Mouse (Mus musculus): Measurements from ENCODE around the gene Adamtsl1.

DNA sequence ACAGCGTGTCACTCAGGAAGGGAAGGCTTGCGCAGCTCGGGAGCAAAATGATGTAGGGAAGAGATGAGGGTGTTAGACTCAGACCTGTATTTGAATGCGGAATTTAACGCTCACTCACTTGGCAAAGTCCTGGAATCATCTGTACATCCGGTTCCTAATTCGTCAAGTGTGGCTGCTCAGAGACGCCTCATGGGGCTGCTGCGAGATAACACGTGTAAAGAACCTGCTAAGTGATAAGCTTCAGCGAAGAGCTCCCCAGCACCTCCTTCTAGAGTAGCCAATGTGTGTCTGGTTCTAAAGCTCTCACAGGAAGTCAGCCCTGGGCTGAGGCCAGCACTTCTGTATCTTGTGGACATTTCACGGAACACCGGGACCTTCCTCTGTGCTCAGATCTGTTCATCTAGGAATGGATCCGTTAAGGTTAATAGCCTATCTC is 250.1 kb downstream of the Adamtsl1 start:
- TF ChIP-seq POLR2A (IDR thresholded peaks at IDR 0.05; ENCODE audit: low read depth, low read length) = no peak
- TF ChIP-seq CTCF (conservative IDR thresholded peaks at IDR 0.05; ENCODE audit: insufficient read depth, insufficient read length, low read depth, low read length) = no peak

Measured in kidney, adult 2 months (tissue).